In the genomic region with DNA sequence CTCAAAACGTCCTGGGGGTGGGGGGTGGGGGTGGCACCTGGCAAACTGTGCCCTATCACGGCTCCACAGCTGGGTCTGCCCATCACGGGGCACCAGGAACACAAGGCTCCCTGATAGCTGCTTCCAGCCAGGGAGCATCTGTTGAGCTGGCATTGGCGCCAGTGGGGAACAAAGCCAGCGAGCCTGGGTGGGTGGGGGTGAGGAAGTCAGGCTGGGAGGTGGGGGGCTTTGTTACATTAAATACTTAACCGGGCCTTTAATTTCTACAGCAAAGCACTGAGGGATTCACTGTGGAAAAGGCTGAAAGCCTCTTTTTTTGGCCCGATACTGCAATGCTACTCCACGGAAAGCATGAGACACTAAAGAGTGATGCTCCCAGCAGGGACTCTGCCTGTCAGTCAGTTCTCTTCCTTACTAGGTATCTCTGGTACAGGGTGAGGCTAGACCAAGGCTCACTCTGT, we compare ENCODE assay signal across 1 mouse cellular context.
TF ChIP-seq lines count a peak whose summit lies in the region.

No protein-coding gene starts in this region.

TF ChIP-seq in myocyte, 11 proteins besides CTCF, POLR2A, EP300 and RAD21 (continued from another document):
- TF ChIP-seq POLR2AphosphoS2 (IDR thresholded peaks at IDR 0.05; ENCODE audit: insufficient read length, low read depth): no peak
